Mouse (Mus musculus): Measurements from ENCODE around the gene Pnpla8. TPM values are rescaled to one million over a fixed set of nuclear protein-coding genes. Genes with fewer than 3 reads are reported as not detected.
A peak's percentile ranks its signal among the peaks of the same experiment; 100 is the strongest.

The Pnpla8 gene
- total and polyA plus RNA-seq, 2 experiments, result 17.2 to 111 TPM

- TF ChIP-seq CTCF (IDR thresholded peaks at IDR 0.05; ENCODE audit: low read depth, low read length) (no peak), POLR2A (IDR thresholded peaks at IDR 0.05; ENCODE audit: extremely low read depth, insufficient read depth, low read length) (no peak)
- Histone ChIP-seq H3K36me3 (ENCODE audit: control insufficient read depth, insufficient read depth, low read length) (peaks cover 15% of the 10 kb centered on the region), H3K9ac (ENCODE audit: low read depth, low read length) (peak overlapping the region; percentile 96), H3K4me1 (ENCODE audit: control insufficient read depth, insufficient read depth, low read length) (no peaks in the 10 kb centered on the region), H3K79me2 (ENCODE audit: control insufficient read depth, insufficient read depth, low read length) (peaks cover 6% of the 10 kb centered on the region; the same call in 1 of the 2 replicates), H3K4me3 (ENCODE audit: insufficient read depth, low read depth, low read length) (peak overlapping the region; percentile 91), H3K27me3 (ENCODE audit: control insufficient read depth, insufficient read depth, low read length) (no peaks in the 10 kb centered on the region), H3K27ac (replicated peaks; ENCODE audit: insufficient read depth, low read depth, low read length) (peak overlapping the region; percentile 93)
- under 1% methylated on average over 37 of the region's 37 CpGs for WGBS
- DNase-seq (ENCODE audit: extremely low read depth, low read depth, low spot score), result peak; percentile 61
These were observed 11.9 kb upstream of the Pnpla8 start for GRCm38 (mm10) chr12:44209141-44209823.

- peaks cover 6% of the 10 kb centered on the region; the same call in 1 of the 2 replicates for H3K79me2 ChIP-seq (ENCODE audit: control insufficient read depth, insufficient read depth, low read length)
- no peaks in the 10 kb centered on the region for H3K4me1 ChIP-seq (ENCODE audit: control insufficient read depth, insufficient read depth, low read length)
- H3K4me3 ChIP-seq (ENCODE audit: insufficient read depth, low read depth, low read length), result peak within 1 kb of the TSS; percentile 91
- peak; percentile 92 for DNase-seq (ENCODE audit: extremely low read depth, low read depth, low spot score)
- H3K27me3 ChIP-seq (ENCODE audit: control insufficient read depth, insufficient read depth, low read length), result no peaks in the 10 kb centered on the region
- TF ChIP-seq POLR2A (IDR thresholded peaks at IDR 0.05; ENCODE audit: extremely low read depth, insufficient read depth, low read length) (peak; percentile 100), CTCF (IDR thresholded peaks at IDR 0.05; ENCODE audit: low read depth, low read length) (peak; percentile 75)
- H3K36me3 ChIP-seq (ENCODE audit: control insufficient read depth, insufficient read depth, low read length), result peaks cover 15% of the 10 kb centered on the region
- under 1% methylated on average over 77 of the region's 77 CpGs for WGBS
- H3K9ac ChIP-seq (ENCODE audit: low read depth, low read length), result peak within 1 kb of the TSS; percentile 96
- H3K27ac ChIP-seq (replicated peaks; ENCODE audit: insufficient read depth, low read depth, low read length), result peak within 1 kb of the TSS; percentile 93
These were observed 11.1 kb upstream of the Pnpla8 start, which contains the start of gene Dnajb9 for GRCm38 (mm10) chr12:44209824-44210752. Gene Dnajb9, minus strand, starts transcription at chr12:44210326.

- H3K36me3 ChIP-seq (ENCODE audit: control insufficient read depth, insufficient read depth, low read length), result peaks cover 6% of the 10 kb centered on the region
- peaks cover 6% of the 10 kb centered on the region; the same call in 1 of the 2 replicates for H3K79me2 ChIP-seq (ENCODE audit: control insufficient read depth, insufficient read depth, low read length)
- no peak overlapping the region for H3K4me3 ChIP-seq (ENCODE audit: insufficient read depth, low read depth, low read length)
- H3K9ac ChIP-seq (ENCODE audit: low read depth, low read length), result no peak overlapping the region
- no peaks in the 10 kb centered on the region for H3K4me1 ChIP-seq (ENCODE audit: control insufficient read depth, insufficient read depth, low read length)
- TF ChIP-seq POLR2A (IDR thresholded peaks at IDR 0.05; ENCODE audit: extremely low read depth, insufficient read depth, low read length) (no peak), CTCF (IDR thresholded peaks at IDR 0.05; ENCODE audit: low read depth, low read length) (no peak)
- DNase-seq (ENCODE audit: extremely low read depth, low read depth, low spot score), result no peak
- 92% methylated on average over 3 of the region's 3 CpGs for WGBS
- no peak overlapping the region for H3K27ac ChIP-seq (replicated peaks; ENCODE audit: insufficient read depth, low read depth, low read length)
- no peaks in the 10 kb centered on the region for H3K27me3 ChIP-seq (ENCODE audit: control insufficient read depth, insufficient read depth, low read length)
These were observed 9.6 kb upstream of the Pnpla8 start for GRCm38 (mm10) chr12:44211555-44211954.

- Histone ChIP-seq H3K27ac (replicated peaks; ENCODE audit: insufficient read depth, low read depth, low read length) (no peak overlapping the region), H3K9ac (ENCODE audit: low read depth, low read length) (peak overlapping the region; percentile 90), H3K36me3 (ENCODE audit: control insufficient read depth, insufficient read depth, low read length) (no peaks in the 10 kb centered on the region), H3K4me3 (ENCODE audit: insufficient read depth, low read depth, low read length) (peak overlapping the region; percentile 74), H3K4me1 (ENCODE audit: control insufficient read depth, insufficient read depth, low read length) (no peaks in the 10 kb centered on the region), H3K79me2 (ENCODE audit: control insufficient read depth, insufficient read depth, low read length) (no peaks in the 10 kb centered on the region), H3K27me3 (ENCODE audit: control insufficient read depth, insufficient read depth, low read length) (no peaks in the 10 kb centered on the region)
- no peak for DNase-seq (ENCODE audit: extremely low read depth, low read depth, low spot score)
- TF ChIP-seq CTCF (IDR thresholded peaks at IDR 0.05; ENCODE audit: low read depth, low read length) (no peak), POLR2A (IDR thresholded peaks at IDR 0.05; ENCODE audit: extremely low read depth, insufficient read depth, low read length) (no peak)
- WGBS, result 4% methylated on average over 89 of the region's 89 CpGs
These were observed 634 bp downstream of the Pnpla8 start for GRCm38 (mm10) chr12:44221651-44222356.

- no peak for DNase-seq (ENCODE audit: extremely low read depth, low read depth, low spot score)
- Histone ChIP-seq H3K27ac (replicated peaks; ENCODE audit: insufficient read depth, low read depth, low read length) (no peak overlapping the region), H3K27me3 (ENCODE audit: control insufficient read depth, insufficient read depth, low read length) (no peaks in the 10 kb centered on the region), H3K9ac (ENCODE audit: low read depth, low read length) (no peak overlapping the region), H3K79me2 (ENCODE audit: control insufficient read depth, insufficient read depth, low read length) (no peaks in the 10 kb centered on the region), H3K4me3 (ENCODE audit: insufficient read depth, low read depth, low read length) (no peak overlapping the region), H3K4me1 (ENCODE audit: control insufficient read depth, insufficient read depth, low read length) (no peaks in the 10 kb centered on the region), H3K36me3 (ENCODE audit: control insufficient read depth, insufficient read depth, low read length) (no peaks in the 10 kb centered on the region)
- TF ChIP-seq POLR2A (IDR thresholded peaks at IDR 0.05; ENCODE audit: extremely low read depth, insufficient read depth, low read length) (no peak), CTCF (IDR thresholded peaks at IDR 0.05; ENCODE audit: low read depth, low read length) (no peak)
- 98% methylated on average over 3 of the region's 3 CpGs for WGBS
These were observed 1.9 kb downstream of the Pnpla8 start for GRCm38 (mm10) chr12:44223044-44223443.
